Mouse (Mus musculus) erythroblast, embryonic 14.5 days (primary cell): Measurements from ENCODE around the gene Fam186b.

Experiments used
- GATA1 ChIP-seq: IDR thresholded peaks from 2 replicates; pipeline ENCODE4 v1.6.1; 2012; ENCODE audit warnings: low read length, inconsistent platforms, mixed read lengths
- TAL1 ChIP-seq: IDR thresholded peaks from 3 replicates; pipeline ENCODE4 v1.6.1; 2012; ENCODE audit warnings: low read length, inconsistent platforms, mixed read lengths

DNA sequence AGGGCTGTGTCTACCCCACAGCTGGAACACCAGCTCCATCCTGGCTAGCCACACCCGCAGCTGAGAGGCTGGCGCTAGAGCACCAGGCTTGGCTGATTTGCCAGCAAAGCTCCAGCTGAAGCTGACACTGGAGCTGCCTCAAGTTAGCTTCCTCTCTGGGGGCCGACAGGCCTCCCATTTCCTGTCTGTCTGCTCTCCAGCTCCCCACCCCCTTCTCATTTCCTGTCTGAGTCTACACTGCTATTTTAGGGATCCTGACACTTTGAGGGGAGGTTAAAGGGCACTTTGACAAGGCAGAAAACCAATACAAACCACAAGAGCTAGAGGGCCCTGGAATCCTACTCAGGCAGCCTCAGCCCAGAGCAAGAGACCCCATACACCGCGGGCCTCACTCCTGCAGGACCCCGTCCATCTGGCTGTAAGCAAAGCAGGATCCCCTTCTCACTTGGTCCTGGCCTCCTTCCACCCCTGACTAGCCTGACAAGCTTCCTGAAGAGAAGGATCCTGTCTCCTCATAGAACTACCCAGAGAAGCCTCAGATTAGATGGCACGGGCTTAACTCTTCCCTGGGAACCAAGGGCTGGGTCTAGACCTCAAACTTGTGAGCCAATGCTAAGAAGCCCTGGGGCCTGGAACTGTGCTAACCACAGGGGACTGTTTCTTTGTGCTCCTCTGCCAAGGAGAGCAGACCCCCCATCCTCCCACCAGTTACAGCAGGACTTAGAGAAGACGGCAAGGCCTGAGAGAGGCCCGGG, 37.4 kb upstream of the Fam186b start:
- TF ChIP-seq TAL1, result no peak
- no peak for TF ChIP-seq GATA1
